Mouse (Mus musculus) layer of hippocampus, adult 8-10 months (tissue): Measurements from ENCODE around the gene AY761184. TPM values are rescaled to one million over a fixed set of nuclear protein-coding genes. Genes with fewer than 3 reads are reported as not detected.
"Not testable (repeated sequence)": the region's sequence is repeated elsewhere in the genome, so short reads cannot be mapped to it uniquely, and the experiment has no call there.

Experiments used
- DNase-seq, 2 experiments: peaks; one replicate each; pipeline ENCODE4 v3.0.0; 2022; ENCODE audit warnings: low spot score in 2 of 2
- total RNA-seq, 4 experiments: library from RNA; stranded (reverse); gene quantifications; 2 replicates each; pipeline ENCODE4 v1.2.4; 2022

Gene AY761184
- total RNA-seq: not detected

- DNase-seq: not testable (repeated sequence)
Measured at GRCm38 (mm10) chr8:21703545-21703944, at the start of gene AY761184. Gene AY761184 (minus strand): TSS chr8:21703645.

- not testable (repeated sequence) for DNase-seq
Measured at GRCm38 (mm10) chr8:21665497-21665896, 37.9 kb downstream of the AY761184 start, which contains the start of gene Defa34. Gene Defa34 (plus strand): TSS chr8:21665797.

GRCm38 (mm10) chr8:21655480-21655879 is 48.0 kb downstream of the AY761184 start, which contains the start of gene Defa17:
Gene Defa17 (plus strand): TSS chr8:21655780.
- DNase-seq: not testable (repeated sequence)

Other genes starting within 250 kb of the AY761184 start
- not detected for gene Gm7849, start 247.1 kb downstream of the AY761184 start, total RNA-seq
- not detected for gene Defa20, start 194.4 kb downstream of the AY761184 start, total RNA-seq
- not detected for gene Defa32, start 174.6 kb downstream of the AY761184 start, total RNA-seq
- not detected for gene Defa37, start 138.3 kb downstream of the AY761184 start, total RNA-seq
- gene Defa28, start 120.6 kb downstream of the AY761184 start, total RNA-seq: not detected
- gene Gm7861, start 109.1 kb downstream of the AY761184 start, total RNA-seq: not detected
- not detected for gene Defa26, start 85.5 kb downstream of the AY761184 start, total RNA-seq
- not detected for gene Defa17, start 47.9 kb downstream of the AY761184 start, total RNA-seq
- gene Defa34, start 37.8 kb downstream of the AY761184 start, total RNA-seq: not detected
- gene Defa24, start 30.8 kb upstream of the AY761184 start, total RNA-seq: not detected
- gene Defb50, start 119.9 kb upstream of the AY761184 start, total RNA-seq: not detected
- not detected for gene Defb2, start 136.3 kb upstream of the AY761184 start, total RNA-seq
- gene Defb10, start 155.3 kb upstream of the AY761184 start, total RNA-seq: not detected
- gene Defb9, start 181.8 kb upstream of the AY761184 start, total RNA-seq: not detected
- not detected for gene Defb11, start 202.8 kb upstream of the AY761184 start, total RNA-seq
- not detected for gene Defb15, start 229.1 kb upstream of the AY761184 start, total RNA-seq
- gene Defb35, start 234.7 kb upstream of the AY761184 start, total RNA-seq: not detected
- not detected for gene Defb13, start 243.1 kb upstream of the AY761184 start, total RNA-seq